Mouse (Mus musculus): Measurements from ENCODE around the gene Hmbs.
"Not testable (repeated sequence)": the region's sequence is repeated elsewhere in the genome, so short reads cannot be mapped to it uniquely, and the experiment has no call there.

The Hmbs gene

DNA sequence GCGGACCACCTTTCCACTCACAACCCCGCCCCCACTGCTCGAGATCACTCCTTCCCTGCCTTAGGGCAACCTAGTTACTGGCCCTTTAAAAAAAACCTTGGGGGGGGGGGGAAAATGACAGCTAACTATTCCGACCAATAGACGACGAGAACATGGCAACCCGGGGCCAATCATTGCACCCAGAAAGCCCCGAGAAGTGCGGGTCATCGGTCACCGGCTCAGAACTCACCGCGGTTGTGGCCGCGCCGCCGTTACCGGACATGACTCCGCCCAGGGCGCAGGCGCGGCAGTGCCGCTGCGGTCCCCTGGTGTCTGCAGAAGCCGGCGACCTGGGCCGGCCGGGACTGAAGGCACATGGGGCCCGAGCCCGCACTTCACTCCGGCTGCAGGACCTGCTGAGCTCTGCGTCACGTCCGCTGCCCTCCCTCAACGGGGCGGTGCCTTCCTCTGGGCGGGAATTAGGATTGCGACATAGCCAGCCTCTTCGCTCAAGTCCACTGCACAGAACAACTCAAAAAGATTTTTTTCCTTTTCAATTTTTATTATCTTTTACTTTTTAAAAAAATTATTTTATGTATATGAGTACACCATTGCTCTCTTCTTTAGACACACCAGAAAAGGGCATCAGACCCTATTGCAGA, at the start of gene Hmbs:
Gene Hmbs, minus strand, starts transcription at position 448 of the 641 bp plus-strand sequence.
- DNase-seq (ENCODE audit: low read depth, low spot score) = peak; percentile 97

GRCm38 (mm10) chr9:44391466-44391865, 47.4 kb upstream of the Hmbs start:
- DNase-seq (ENCODE audit: low read depth, low spot score) = peak; percentile 71

GRCm38 (mm10) chr9:44389273-44389672, 45.2 kb upstream of the Hmbs start:
- DNase-seq (ENCODE audit: low read depth, low spot score) = peak; percentile 80

DNA sequence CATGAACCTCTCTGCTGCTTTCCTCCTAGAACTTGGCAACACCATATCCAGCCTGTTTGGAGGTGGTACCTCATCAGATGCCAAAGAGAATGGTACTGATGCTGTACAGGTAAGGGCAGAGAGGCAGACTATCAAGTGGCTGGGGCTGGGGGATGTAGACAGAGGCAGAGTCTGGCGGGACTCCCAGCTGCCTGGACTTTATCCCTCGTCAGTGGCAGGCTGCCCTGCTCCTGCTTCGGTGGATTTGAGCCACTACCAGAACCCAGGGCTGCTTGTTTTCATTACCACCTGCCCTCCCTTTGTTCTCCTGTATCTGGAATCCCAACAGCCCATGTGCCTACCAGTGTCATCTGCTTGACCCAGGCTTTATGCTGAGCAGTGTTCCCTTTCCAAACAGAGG, 43.2 kb upstream of the Hmbs start:
- no peak for DNase-seq (ENCODE audit: low read depth, low spot score)

DNA sequence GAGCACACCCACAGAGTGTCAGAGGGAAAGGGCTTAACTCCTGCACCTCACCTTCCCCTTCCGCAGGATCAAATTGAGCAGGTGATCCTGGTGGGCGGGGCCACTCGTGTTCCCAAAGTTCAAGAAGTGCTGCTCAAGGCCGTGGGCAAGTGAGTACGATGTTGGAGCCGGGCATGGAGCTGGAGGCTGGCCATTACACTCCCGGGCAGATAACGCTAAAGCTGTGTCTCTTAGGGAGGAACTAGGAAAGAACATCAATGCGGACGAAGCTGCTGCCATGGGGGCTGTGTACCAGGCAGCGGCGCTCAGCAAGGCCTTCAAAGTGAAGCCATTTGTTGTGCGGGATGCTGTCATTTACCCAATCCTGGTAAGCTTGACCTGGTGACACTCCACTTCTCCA, 40.6 kb upstream of the Hmbs start:
- no peak for DNase-seq (ENCODE audit: low read depth, low spot score)

DNA sequence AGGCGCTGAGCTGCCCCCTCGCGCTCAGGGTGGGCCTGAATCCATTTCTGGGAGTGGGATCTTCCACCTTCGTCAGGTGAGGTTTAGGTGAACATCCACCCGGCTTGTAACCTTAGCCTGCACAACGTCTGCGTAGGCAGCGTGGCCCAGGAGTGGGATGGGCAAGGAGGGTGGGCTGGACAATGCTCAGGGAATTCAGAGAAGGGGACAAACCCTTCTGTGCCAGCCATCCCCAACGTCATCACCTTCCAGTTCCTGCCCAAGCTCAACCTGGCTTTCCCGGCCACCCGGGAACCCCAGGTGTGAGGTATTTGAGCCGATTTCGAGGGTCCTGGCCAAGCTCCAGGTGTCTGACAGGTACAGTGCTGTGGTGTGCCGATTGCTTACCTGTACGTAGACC, 35.8 kb upstream of the Hmbs start:
- DNase-seq (ENCODE audit: low read depth, low spot score) = no peak

DNA sequence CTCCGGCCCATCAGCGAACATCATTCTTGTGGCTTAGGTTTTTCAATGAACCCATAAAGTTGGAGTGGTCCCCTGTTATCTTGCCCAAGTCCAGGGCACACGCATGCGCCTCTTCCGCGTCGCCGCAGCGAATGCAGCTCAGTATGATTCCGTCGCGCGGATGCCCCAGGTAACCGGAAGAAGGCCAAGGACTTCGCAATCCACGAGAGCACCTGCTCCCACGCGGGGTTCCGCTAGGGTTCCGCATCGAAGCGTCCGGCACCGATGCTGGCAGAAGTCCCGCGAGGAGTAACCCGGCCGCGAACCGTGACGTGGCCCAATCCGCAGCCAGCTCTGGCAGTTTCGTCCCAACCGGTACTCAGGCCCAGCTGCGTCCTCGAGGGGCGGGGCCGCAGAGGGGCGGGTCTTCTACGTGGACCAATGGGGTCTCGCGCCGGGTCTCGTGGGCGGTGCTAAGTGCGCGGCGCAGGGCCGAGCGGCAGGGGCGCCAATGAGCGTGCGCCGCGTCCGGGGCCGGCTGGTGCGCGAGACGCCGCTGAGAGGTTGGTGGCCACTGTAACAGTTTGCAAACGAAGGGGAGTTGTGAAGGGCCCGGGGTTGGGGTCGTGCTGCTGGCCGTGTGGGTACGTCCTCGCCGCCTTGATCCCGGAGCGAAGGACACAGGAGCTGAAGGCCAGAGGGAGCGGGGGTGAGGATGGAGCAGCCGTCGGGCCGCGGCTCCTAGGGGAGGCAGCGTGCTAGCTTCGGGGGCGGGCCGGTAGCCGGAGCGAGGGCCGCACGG, 35.2 kb upstream of the Hmbs start, which contains the start of gene Hyou1:
Gene Hyou1, plus strand, starts transcription at position 437 of the 781 bp plus-strand sequence.
- peak; percentile 99 for DNase-seq (ENCODE audit: low read depth, low spot score)

DNA sequence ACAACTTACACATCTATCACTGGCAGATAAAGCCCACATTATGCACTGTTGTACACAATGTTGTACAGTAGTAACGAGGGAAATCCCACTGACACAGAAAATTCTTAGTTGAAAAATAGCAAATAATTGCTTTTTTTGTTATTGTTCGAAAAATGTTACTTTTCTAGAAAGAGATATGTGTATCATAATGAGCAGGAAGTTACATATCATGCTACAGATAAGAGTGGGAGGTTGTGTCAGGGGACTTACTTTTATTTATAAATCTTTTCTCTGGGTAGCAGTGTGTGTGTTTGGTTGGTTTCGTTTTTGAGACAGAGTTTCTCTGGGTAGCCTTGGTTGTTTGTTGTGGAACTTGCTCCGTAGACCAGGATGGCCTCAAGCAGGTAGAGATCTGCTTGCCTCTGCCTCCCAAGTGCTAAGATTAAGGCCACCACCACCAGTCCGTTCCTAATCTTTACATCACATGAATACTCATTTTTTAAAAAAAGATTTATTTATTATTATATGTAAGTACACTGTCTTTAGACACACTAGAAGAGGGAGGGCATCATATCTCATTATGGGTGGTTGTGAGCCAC, 34.2 kb upstream of the Hmbs start:
- DNase-seq (ENCODE audit: low read depth, low spot score) = no peak

- not testable (repeated sequence) for DNase-seq (ENCODE audit: low read depth, low spot score)
These were observed 33.3 kb upstream of the Hmbs start for GRCm38 (mm10) chr9:44377335-44377734.

GRCm38 (mm10) chr9:44376141-44376540, 32.1 kb upstream of the Hmbs start:
- DNase-seq (ENCODE audit: low read depth, low spot score) = no peak

DNA sequence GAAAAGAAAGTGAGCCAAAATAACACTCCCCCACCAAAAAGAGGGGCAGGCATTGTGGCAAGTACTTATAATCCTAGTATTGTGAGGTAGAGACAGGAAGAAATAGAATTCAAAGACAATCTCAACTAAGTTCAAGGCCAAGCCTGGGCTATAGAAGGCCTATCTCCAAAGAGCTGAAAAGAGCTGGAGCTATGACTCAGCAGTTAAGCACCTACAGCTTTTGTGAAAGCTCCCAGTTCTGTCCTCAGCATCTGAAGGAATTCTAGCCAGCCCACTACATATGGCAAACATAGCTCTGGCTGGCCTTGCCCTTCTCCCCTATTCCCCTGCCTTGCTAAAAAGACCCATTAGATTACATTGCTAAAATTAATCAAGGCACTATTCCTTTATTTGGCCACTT, 29.4 kb upstream of the Hmbs start:
- DNase-seq (ENCODE audit: low read depth, low spot score) = no peak

DNA sequence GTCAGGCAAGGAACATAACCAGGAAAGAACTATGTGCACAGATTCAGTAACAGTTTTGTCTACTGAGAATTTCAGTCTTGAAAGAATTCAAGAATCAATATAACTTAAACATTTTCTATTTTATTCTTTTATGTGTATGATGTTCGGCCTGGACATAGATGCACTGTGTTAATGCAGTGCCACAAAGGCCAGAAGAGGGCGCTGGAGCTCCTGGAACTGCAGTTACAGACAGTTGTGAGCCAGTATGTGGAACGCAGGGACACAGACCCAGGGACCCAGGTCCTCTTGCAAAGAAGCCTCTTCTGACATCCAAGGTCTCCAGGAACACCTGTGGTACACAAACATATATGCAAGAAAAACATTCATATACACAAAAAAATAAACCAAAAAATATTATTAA, 20.5 kb upstream of the Hmbs start:
- DNase-seq (ENCODE audit: low read depth, low spot score) = peak; percentile 26

GRCm38 (mm10) chr9:44361931-44362330, 17.9 kb upstream of the Hmbs start:
- not testable (repeated sequence) for DNase-seq (ENCODE audit: low read depth, low spot score)

DNA sequence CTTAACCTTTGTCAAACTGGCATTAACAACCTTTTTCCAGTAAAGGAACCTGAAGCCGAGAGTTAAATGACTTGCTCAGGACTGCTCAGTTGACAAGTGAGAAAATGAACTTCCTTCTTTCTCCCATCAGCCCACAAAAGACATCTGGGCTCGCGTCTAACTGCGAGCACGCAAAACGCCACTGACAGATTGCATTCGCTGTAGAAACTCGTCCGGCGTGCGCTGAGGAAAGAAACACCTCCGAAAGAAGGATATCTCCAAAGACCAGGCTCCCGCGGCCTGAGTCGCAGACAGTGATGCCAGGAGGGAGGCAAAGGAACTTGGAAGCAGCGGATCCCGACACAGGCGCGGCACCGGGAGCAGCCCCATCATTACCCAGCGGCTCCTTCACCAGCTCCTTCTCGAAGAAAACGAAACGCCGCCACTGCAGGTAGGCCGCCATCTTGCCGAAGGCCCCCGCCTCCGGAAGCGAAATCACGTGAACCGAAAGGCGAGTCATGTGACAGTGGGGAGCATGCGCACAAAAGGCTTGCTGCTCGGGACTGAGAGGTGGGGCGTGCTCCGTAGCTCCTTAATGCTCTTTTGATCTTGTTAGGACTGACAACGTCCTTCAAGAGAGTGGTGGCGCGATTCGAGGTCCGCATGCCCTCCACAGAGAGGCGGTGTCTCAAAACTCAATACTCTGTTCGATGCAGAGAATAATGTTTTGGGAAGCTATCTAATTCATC, 17.3 kb upstream of the Hmbs start, which contains the start of gene Vps11:
Gene Vps11, minus strand, starts transcription at position 481 of the 728 bp plus-strand sequence.
- peak; percentile 98 for DNase-seq (ENCODE audit: low read depth, low spot score)

DNA sequence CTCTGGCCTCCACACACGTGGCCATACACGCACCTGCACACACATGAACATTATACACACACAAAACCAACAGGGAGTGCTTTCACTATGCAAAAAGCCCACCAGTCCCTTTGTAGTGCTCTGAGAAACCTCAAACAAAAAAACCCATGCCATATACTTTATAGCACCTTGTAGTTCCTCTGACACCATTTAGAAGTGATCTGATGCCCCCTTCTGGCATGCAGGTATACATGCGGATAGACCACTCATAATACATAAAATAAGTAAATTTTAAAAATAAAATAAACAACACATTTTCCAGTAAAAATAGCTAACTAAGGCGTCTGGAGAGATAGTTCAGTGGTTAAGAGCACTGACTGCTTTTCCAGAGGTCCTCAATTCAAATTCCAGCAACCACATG, 13.2 kb upstream of the Hmbs start:
- peak; percentile 23 for DNase-seq (ENCODE audit: low read depth, low spot score)

- DNase-seq (ENCODE audit: low read depth, low spot score) = no peak
These were observed 9.1 kb upstream of the Hmbs start for GRCm38 (mm10) chr9:44353142-44353541.

DNA sequence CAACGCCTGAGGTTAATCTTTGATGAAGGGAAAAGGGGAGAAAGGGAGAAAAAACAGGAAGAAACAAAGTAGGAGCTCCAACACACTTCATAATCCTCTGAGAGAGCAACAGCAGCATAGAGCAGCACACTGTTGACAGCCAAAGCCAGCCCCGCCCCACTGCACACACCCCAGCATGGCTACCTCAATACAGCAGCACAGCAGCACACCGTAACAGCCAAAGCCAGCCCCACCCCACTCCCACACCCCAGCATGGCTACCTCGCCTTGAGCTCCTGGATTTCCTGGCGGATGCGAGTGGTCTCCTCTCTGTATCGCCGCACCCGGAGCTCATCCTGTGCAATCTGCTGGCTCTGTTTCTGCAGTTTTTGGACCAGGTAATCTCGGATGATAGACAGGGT, 8.3 kb upstream of the Hmbs start:
- no peak for DNase-seq (ENCODE audit: low read depth, low spot score)

- peak; percentile 45 for DNase-seq (ENCODE audit: low read depth, low spot score)
These were observed 7.4 kb upstream of the Hmbs start for GRCm38 (mm10) chr9:44351396-44351795.

GRCm38 (mm10) chr9:44348546-44348945, 4.5 kb upstream of the Hmbs start:
- no peak for DNase-seq (ENCODE audit: low read depth, low spot score)

- DNase-seq (ENCODE audit: low read depth, low spot score) = no peak
These were observed 3.6 kb upstream of the Hmbs start for GRCm38 (mm10) chr9:44347621-44348020.

- no peak for DNase-seq (ENCODE audit: low read depth, low spot score)
These were observed 3.1 kb upstream of the Hmbs start for GRCm38 (mm10) chr9:44347166-44347565.
